23 mouse cellular contexts compared by ENCODE assay signal in the genomic region with DNA sequence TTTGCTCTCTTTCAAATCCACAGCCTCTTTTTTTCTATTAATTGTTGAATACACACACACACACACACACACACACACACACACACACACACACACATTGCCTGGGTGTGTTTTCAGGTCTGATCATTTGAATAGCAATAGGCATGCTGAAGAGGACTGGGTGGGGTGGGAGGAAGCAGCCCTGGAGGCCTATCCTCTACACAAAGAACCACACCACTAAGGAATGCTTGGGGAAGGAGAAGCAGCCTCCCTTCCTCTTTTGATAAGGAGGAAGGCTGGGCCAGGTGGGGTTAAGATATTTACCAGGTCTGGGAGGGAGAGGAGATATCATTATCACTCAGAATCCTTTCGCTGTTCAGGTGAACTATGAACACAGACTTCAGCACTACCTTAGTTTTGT. TPM values are rescaled to one million over a fixed set of nuclear protein-coding genes. Genes with fewer than 3 reads are reported as not detected.
DNase-seq lines count a peak whose midpoint lies in the region; ATAC-seq and TF ChIP-seq lines count a peak whose summit lies in the region.
"Had no signal": no experiment of that assay in that cellular context is flagged by ENCODE, and none has a peak within 500 bp of the region (broad histone marks: within the 10 kb centered on the region; RNA-seq: fewer than 3 reads in every experiment).

No protein-coding gene starts in this region.

- no peak for TF ChIP-seq CTCF in ES-Bruce4 (IDR thresholded peaks at IDR 0.05; ENCODE audit: low read depth, low read length)
- TF ChIP-seq CTCF in kidney, adult 2 months (conservative IDR thresholded peaks at IDR 0.05; ENCODE audit: insufficient read depth, insufficient read length, low read depth, low read length) = no peak

- no peak for TF ChIP-seq POLR2A in ES-Bruce4 (IDR thresholded peaks at IDR 0.05; ENCODE audit: insufficient read depth, low read length)
- TF ChIP-seq POLR2A in kidney, adult 2 months (IDR thresholded peaks at IDR 0.05; ENCODE audit: low read depth, low read length) = no peak

- peak; percentile 98 for TF ChIP-seq EP300 in ES-Bruce4 (IDR thresholded peaks at IDR 0.05; ENCODE audit: insufficient read depth, low read depth, low read length)

- H3K9ac ChIP-seq in forebrain, embryonic 14.5 days (ENCODE audit: low read length) = no peak overlapping the region
- no peak overlapping the region for H3K9ac ChIP-seq in ES-Bruce4 (ENCODE audit: low read depth, poor library complexity, severe bottlenecking)
- no peak overlapping the region for H3K9ac ChIP-seq in intestine, embryonic 16.5 days (ENCODE audit: low read depth, low read length)
- H3K9ac ChIP-seq: forebrain, embryonic 15.5 days; heart, embryonic 13.5 days; hindbrain, embryonic 12.5 days had no signal

- no peak overlapping the region for H3K4me2 ChIP-seq in forebrain, embryonic 14.5 days (ENCODE audit: low read length)
- H3K4me2 ChIP-seq in intestine, embryonic 16.5 days (ENCODE audit: low read depth, low read length) = no peak overlapping the region
- H3K4me2 ChIP-seq: forebrain, embryonic 15.5 days; heart, embryonic 13.5 days; hindbrain, embryonic 12.5 days had no signal

- WGBS in forebrain, embryonic 10.5 days = 48% methylated on average over 1 of the region's 1 CpGs
- WGBS in forebrain, embryonic 14.5 days = 63% methylated on average over 1 of the region's 1 CpGs
- 46% methylated on average over 1 of the region's 1 CpGs for WGBS in intestine, embryonic 16.5 days
- 82% methylated on average over 1 of the region's 1 CpGs for WGBS in kidney, adult 2 months

- no peaks in the 10 kb centered on the region for H3K9me3 ChIP-seq in forebrain, embryonic 10.5 days
- no peaks in the 10 kb centered on the region for H3K9me3 ChIP-seq in forebrain, embryonic 14.5 days (replicated peaks; ENCODE audit: control insufficient read depth, low read length)
- no peaks in the 10 kb centered on the region for H3K9me3 ChIP-seq in ES-Bruce4 (replicated peaks; ENCODE audit: control insufficient read depth, insufficient read depth, low read length, poor library complexity, severe bottlenecking)
- H3K9me3 ChIP-seq in intestine, embryonic 16.5 days (ENCODE audit: control insufficient read depth, low read length) = no peaks in the 10 kb centered on the region
- H3K9me3 ChIP-seq: embryonic facial prominence, embryonic 10.5 days; forebrain, embryonic 15.5 days; heart, embryonic 13.5 days; hindbrain, embryonic 12.5 days had no signal

- no peaks in the 10 kb centered on the region for H3K36me3 ChIP-seq in forebrain, embryonic 10.5 days (replicated peaks)
- no peaks in the 10 kb centered on the region for H3K36me3 ChIP-seq in forebrain, embryonic 14.5 days (ENCODE audit: control insufficient read depth, insufficient read depth, low read length)
- no peaks in the 10 kb centered on the region for H3K36me3 ChIP-seq in ES-Bruce4 (ENCODE audit: control insufficient read depth, insufficient read depth, low read length, poor library complexity, severe bottlenecking)
- no peaks in the 10 kb centered on the region for H3K36me3 ChIP-seq in intestine, embryonic 16.5 days (ENCODE audit: control insufficient read depth, insufficient read depth, low read length)
- H3K36me3 ChIP-seq in kidney, adult 2 months (ENCODE audit: control insufficient read depth, insufficient read depth, low read length) = no peaks in the 10 kb centered on the region
- H3K36me3 ChIP-seq: embryonic facial prominence, embryonic 10.5 days; forebrain, embryonic 15.5 days; heart, embryonic 13.5 days; hindbrain, embryonic 12.5 days had no signal

- H3K4me1 ChIP-seq in forebrain, embryonic 10.5 days = peaks cover 6% of the 10 kb centered on the region; the same call in 1 of the 2 replicates
- H3K4me1 ChIP-seq in forebrain, embryonic 14.5 days (ENCODE audit: control insufficient read depth, insufficient read depth, low read length) = no peaks in the 10 kb centered on the region
- H3K4me1 ChIP-seq in ES-Bruce4 (ENCODE audit: control insufficient read depth, insufficient read depth, low read length) = peaks cover 9% of the 10 kb centered on the region
- H3K4me1 ChIP-seq in intestine, embryonic 16.5 days (ENCODE audit: control insufficient read depth, insufficient read depth, low read length) = 0 out of 2 replicates have a peak, but pooled peaks cover 4% of the 10 kb centered on the region
- no peaks in the 10 kb centered on the region for H3K4me1 ChIP-seq in kidney, adult 2 months (ENCODE audit: control insufficient read depth, insufficient read depth, low read length)
- H3K4me1 ChIP-seq: forebrain, embryonic 15.5 days; hindbrain, embryonic 12.5 days had no signal

- no peak overlapping the region for H3K4me3 ChIP-seq in forebrain, embryonic 10.5 days
- H3K4me3 ChIP-seq in forebrain, embryonic 14.5 days (ENCODE audit: low read depth, low read length) = no peak overlapping the region
- no peak overlapping the region for H3K4me3 ChIP-seq in ES-Bruce4 (ENCODE audit: low read depth, low read length)
- H3K4me3 ChIP-seq in intestine, embryonic 16.5 days (ENCODE audit: low read length) = no peak overlapping the region
- H3K4me3 ChIP-seq in kidney, adult 2 months (ENCODE audit: insufficient read depth, low read depth, low read length) = no peak overlapping the region
- H3K4me3 ChIP-seq: embryonic facial prominence, embryonic 10.5 days; forebrain, embryonic 15.5 days; heart, adult 2 months; heart, embryonic 13.5 days; hindbrain, embryonic 12.5 days had no signal

- H3K27ac ChIP-seq in forebrain, embryonic 10.5 days = no peak overlapping the region
- no peak overlapping the region for H3K27ac ChIP-seq in forebrain, embryonic 14.5 days (ENCODE audit: low read depth, low read length)
- H3K27ac ChIP-seq in ES-Bruce4 (ENCODE audit: insufficient read depth, low read length) = peak overlapping the region; percentile 98
- no peak overlapping the region for H3K27ac ChIP-seq in intestine, embryonic 16.5 days (ENCODE audit: low read length)
- H3K27ac ChIP-seq in kidney, adult 2 months (ENCODE audit: insufficient read depth, low read depth, low read length) = no peak overlapping the region
- H3K27ac ChIP-seq: embryonic facial prominence, embryonic 10.5 days; forebrain, embryonic 15.5 days; heart, adult 2 months; heart, embryonic 13.5 days; hindbrain, embryonic 12.5 days had no signal

- H3K27me3 ChIP-seq in forebrain, embryonic 10.5 days (ENCODE audit: poor library complexity, severe bottlenecking) = no peaks in the 10 kb centered on the region
- no peaks in the 10 kb centered on the region for H3K27me3 ChIP-seq in forebrain, embryonic 14.5 days (replicated peaks; ENCODE audit: control insufficient read depth, insufficient read depth, low read length)
- H3K27me3 ChIP-seq in ES-Bruce4 (ENCODE audit: control insufficient read depth, insufficient read depth, low read length, poor library complexity, severe bottlenecking) = no peaks in the 10 kb centered on the region
- H3K27me3 ChIP-seq in intestine, embryonic 16.5 days (replicated peaks; ENCODE audit: control insufficient read depth, insufficient read depth, low read length) = no peaks in the 10 kb centered on the region
- no peaks in the 10 kb centered on the region for H3K27me3 ChIP-seq in kidney, adult 2 months (replicated peaks; ENCODE audit: control insufficient read depth, insufficient read depth, low read length)
- H3K27me3 ChIP-seq: forebrain, embryonic 15.5 days; heart, embryonic 13.5 days; hindbrain, embryonic 12.5 days had no signal

- ATAC-seq in forebrain, embryonic 14.5 days = no peak
- ATAC-seq in intestine, embryonic 16.5 days = peak; percentile 90
- ATAC-seq: CD4-positive, CD25-positive, alpha-beta regulatory T cell, adult 4 months; forebrain, embryonic 15.5 days; hindbrain, embryonic 16.5 days; inflammation-experienced regulatory T-cells, adult 6 months had no signal

- peak; percentile 12 for DNase-seq in forebrain, embryonic 10.5 days (ENCODE audit: extremely low spot score, low spot score)
- no peak for DNase-seq in forebrain, embryonic 14.5 days (ENCODE audit: low spot score)
- DNase-seq in MEL-GATA-1-ER (ENCODE audit: extremely low read depth, low read depth) = peak; percentile 59
- DNase-seq in kidney, adult 2 months = no peak
- no peak for DNase-seq in thymus, postnatal 4 days
- no peak for DNase-seq in neural tube, embryonic 10.5 days (ENCODE audit: extremely low spot score, low spot score)
- DNase-seq: adrenal gland, postnatal 36 days; B cell, adult 2 months; cerebellum, adult 2 months; cerebellum, postnatal 10 days; gastrocnemius, postnatal 10 days; heart, adult 2 months; heart, postnatal 4 days; kidney, adult 8-10 months had no signal

RNA-seq across cellular contexts. Expression of a gene that starts 19.2 kb away (rescaled TPM):
- polyA plus RNA-seq in forebrain, embryonic 10.5 days (2016; fragmentation: Nextera tagmentation; extraction: Ambion mirVana) = 13.1 and 14.3 TPM in 2 replicates
- 2.2 and 2.9 TPM in 2 replicates for polyA plus RNA-seq in forebrain, embryonic 14.5 days (2014; fragmentation: Nextera tagmentation; extraction: Ambion mirVana)
- polyA plus RNA-seq in ES-Bruce4 (2011; ENCODE audit: insufficient read depth, insufficient read length, low read depth, missing spikeins) = 38.3 and 39.9 TPM in 2 replicates
- 7.3 and 8.3 TPM in 2 replicates for polyA plus RNA-seq in intestine, embryonic 16.5 days (2015; fragmentation: Nextera tagmentation; extraction: Ambion mirVana)
- polyA plus RNA-seq in kidney, adult 2 months (2012; rRNA removed) = 10.0 and 10.2 TPM in 2 replicates
- polyA plus RNA-seq: CD4-positive, CD25-positive, alpha-beta regulatory T cell, adult 4 months; inflammation-experienced regulatory T-cells, adult 6 months had no signal

Comparison
In these comparisons a context has a peak if more than half of its experiments do, and no peak if none do; other contexts are left out.
1. DNase-seq: peak in forebrain, embryonic 10.5 days (single experiment) and MEL-GATA-1-ER (single experiment); none in forebrain, embryonic 14.5 days (single experiment), kidney, adult 2 months (single experiment), thymus, postnatal 4 days (single experiment) and neural tube, embryonic 10.5 days (single experiment).